Mouse (Mus musculus) limb, embryonic 14.5 days (tissue): ENCODE results near the gene Abtb2. TPM values are rescaled to one million over a fixed set of nuclear protein-coding genes. Genes with fewer than 3 reads are reported as not detected.

Experiments used
- ATAC-seq: fragments of 200-750 bp; cut with Nextera tagmentation; 2 replicates; pipeline ENCODE4 v1.8.0; 2017; ENCODE audit warnings: low read depth, moderate number of reproducible peaks, moderate TSS enrichment; ENCODE audit not compliant: low FRiP score
- DNase-seq: peaks from one replicate; pipeline ENCODE4 v3.0.0-alpha.2; 2015; ENCODE audit warnings: low spot score
- H3K27ac ChIP-seq: fragments of 300-500 bp; sonication (generic); replicated peaks from 2 replicates; pipeline ENCODE4 v1.5.1; 2014; ENCODE audit warnings: low read depth, mild to moderate bottlenecking, low read length, moderate library complexity, mixed read lengths
- H3K27me3 ChIP-seq: fragments of 300-500 bp; sonication (generic); 2 replicates; pipeline ENCODE4 v1.6.1; 2014; ENCODE audit warnings: low read length, mixed read lengths; ENCODE audit not compliant: control insufficient read depth, insufficient read depth
- H3K36me3 ChIP-seq: fragments of 300-500 bp; sonication (generic); 2 replicates; pipeline ENCODE4 v1.6.1; 2014; ENCODE audit warnings: mild to moderate bottlenecking, low read length, moderate library complexity, mixed read lengths; ENCODE audit not compliant: control insufficient read depth, insufficient read depth
- H3K4me1 ChIP-seq: fragments of 300-500 bp; sonication (generic); 2 replicates; pipeline ENCODE4 v1.6.1; 2014; ENCODE audit warnings: antibody characterized with exemption, low read length, mixed read lengths; ENCODE audit not compliant: control insufficient read depth, insufficient read depth
- H3K4me2 ChIP-seq: fragments of 300-500 bp; sonication (generic); replicated peaks from 2 replicates; pipeline ENCODE4 v1.6.1; 2014; ENCODE audit warnings: low read depth, mild to moderate bottlenecking, low read length, moderate library complexity; ENCODE audit not compliant: severe bottlenecking
- H3K4me3 ChIP-seq: fragments of 300-500 bp; sonication (generic); replicated peaks from 2 replicates; pipeline ENCODE4 v1.5.1; 2014; ENCODE audit warnings: low read length
- H3K9ac ChIP-seq: fragments of 300-500 bp; sonication (generic); 2 replicates; pipeline ENCODE4 v1.6.1; 2014; ENCODE audit warnings: mild to moderate bottlenecking, low read depth, low read length, moderate library complexity; ENCODE audit not compliant: severe bottlenecking
- H3K9me3 ChIP-seq: fragments of 300-500 bp; sonication (generic); 2 replicates; pipeline ENCODE4 v1.6.1; 2016; ENCODE audit warnings: low read length; ENCODE audit not compliant: control insufficient read depth
- POLR2A ChIP-seq: fragments of 200-500 bp; IDR thresholded peaks from 2 replicates; pipeline ENCODE4 v1.8.0; 2012; ENCODE audit warnings: inconsistent platforms, mild to moderate bottlenecking, moderate library complexity, borderline replicate concordance; ENCODE audit not compliant: insufficient read depth, insufficient read length; ENCODE audit errors: extremely low read depth
- whole genome bisulfite sequencing: fragments of 180-500 bp; shearing (Covaris S2); extraction: QIAGEN DNeasy Blood & Tissue Kit; methylation state at CpG from one replicate; pipeline ENCODE4 v1.1.7; 2014; 5-methylcytosine and 5-hydroxymethylcytosine counted together
- polyA plus RNA-seq, 2 experiments: library from polyadenylated mRNA; depleted of rRNA in 1 of 2; stranded (reverse) in 1 of 2; unstranded in 1 of 2; fragments of >200 nt; fragmentation: Nextera tagmentation in 1 of 2; extraction: Ambion mirVana in 1 of 2; gene quantifications; 2 replicates each; pipeline versions ENCODE4 v1.2.1 to v1.2.3; 2012 to 2014

Abtb2 gene
- polyA plus RNA-seq, 2 experiments: 15.6 to 22.7 TPM

- Histone ChIP-seq H3K4me2 (no peak overlapping the region), H3K27me3 (no peaks in the 10 kb centered on the region), H3K9me3 (no peaks in the 10 kb centered on the region), H3K9ac (no peak overlapping the region), H3K4me1 (no peaks in the 10 kb centered on the region), H3K27ac (no peak overlapping the region), H3K4me3 (no peak overlapping the region), H3K36me3 (peaks cover 86% of the 10 kb centered on the region)
- no peak for DNase-seq
- WGBS: 73% methylated on average over 4 of the region's 4 CpGs
- no peak for ATAC-seq
- TF ChIP-seq POLR2A: no peak
These were observed 148.3 kb downstream of the Abtb2 start for GRCm38 (mm10) chr2:103714412-103714811.

GRCm38 (mm10) chr2:103718594-103719291 lies 152.6 kb downstream of the Abtb2 start:
- no peak for TF ChIP-seq POLR2A
- Histone ChIP-seq H3K27me3 (no peaks in the 10 kb centered on the region), H3K9me3 (no peaks in the 10 kb centered on the region), H3K4me3 (no peak overlapping the region), H3K4me2 (no peak overlapping the region), H3K9ac (no peak overlapping the region), H3K36me3 (peaks cover 81% of the 10 kb centered on the region), H3K4me1 (no peaks in the 10 kb centered on the region), H3K27ac (no peak overlapping the region)
- DNase-seq (peak; percentile 60), ATAC-seq (peak; percentile 42; the same call in 1 of the 2 replicates)
- WGBS: 61% methylated on average over 8 of the region's 8 CpGs

- H3K36me3 ChIP-seq: peaks cover 81% of the 10 kb centered on the region
- TF ChIP-seq POLR2A: no peak
- H3K4me1 ChIP-seq: no peaks in the 10 kb centered on the region
- no peak overlapping the region for H3K27ac ChIP-seq
- H3K4me2 ChIP-seq: no peak overlapping the region
- ATAC-seq (no peak), DNase-seq (no peak)
- H3K27me3 ChIP-seq: no peaks in the 10 kb centered on the region
- H3K9ac ChIP-seq: no peak overlapping the region
- no peak overlapping the region for H3K4me3 ChIP-seq
- 89% methylated on average over 7 of the region's 7 CpGs for WGBS
- no peaks in the 10 kb centered on the region for H3K9me3 ChIP-seq
These were observed 153.2 kb downstream of the Abtb2 start for GRCm38 (mm10) chr2:103719292-103719646.

GRCm38 (mm10) chr2:103724521-103724920 lies 158.4 kb downstream of the Abtb2 start:
- H3K4me2 ChIP-seq: no peak overlapping the region
- no peak overlapping the region for H3K9ac ChIP-seq
- WGBS: 86% methylated on average over 2 of the region's 2 CpGs
- DNase-seq (no peak), ATAC-seq (no peak)
- no peaks in the 10 kb centered on the region for H3K9me3 ChIP-seq
- H3K27me3 ChIP-seq: no peaks in the 10 kb centered on the region
- no peak for TF ChIP-seq POLR2A
- peaks cover 83% of the 10 kb centered on the region for H3K36me3 ChIP-seq
- no peaks in the 10 kb centered on the region for H3K4me1 ChIP-seq
- H3K27ac ChIP-seq: no peak overlapping the region
- H3K4me3 ChIP-seq: no peak overlapping the region

GRCm38 (mm10) chr2:103728027-103728540 lies 162.0 kb downstream of the Abtb2 start:
- Histone ChIP-seq H3K36me3 (peaks cover 82% of the 10 kb centered on the region), H3K4me1 (no peaks in the 10 kb centered on the region), H3K27me3 (no peaks in the 10 kb centered on the region), H3K4me2 (no peak overlapping the region), H3K9me3 (no peaks in the 10 kb centered on the region), H3K4me3 (no peak overlapping the region), H3K27ac (no peak overlapping the region), H3K9ac (no peak overlapping the region)
- DNase-seq (no peak), ATAC-seq (no peak)
- 87% methylated on average over 12 of the region's 12 CpGs for WGBS
- no peak for TF ChIP-seq POLR2A
